Mouse (Mus musculus) liver, embryonic 14.5 days (tissue): ENCODE results near the gene Ghdc. TPM values are rescaled to one million over a fixed set of nuclear protein-coding genes. Genes with fewer than 3 reads are reported as not detected.

Experiments
- ATAC-seq: fragments of 200-750 bp; cut with Nextera tagmentation; 2 replicates; pipeline ENCODE4 v1.8.0; 2017; ENCODE audit warnings: moderate number of reproducible peaks, mild to moderate bottlenecking, moderate library complexity; ENCODE audit not compliant: insufficient read depth
- DNase-seq, 3 experiments: peaks; one replicate each; pipeline ENCODE4 v3.0.0-alpha.2; 2012 to 2013; ENCODE audit warnings: low read depth in 3 of 3, low spot score in 3 of 3
- H3K27ac ChIP-seq: fragments of 300-500 bp; sonication (generic); 2 replicates; pipeline ENCODE4 v1.5.1; 2014; ENCODE audit warnings: moderate library complexity, mild to moderate bottlenecking, control low read depth, inconsistent platforms
- H3K27me3 ChIP-seq: fragments of 300-500 bp; sonication (generic); 2 replicates; pipeline ENCODE4 v1.6.1; 2014; ENCODE audit warnings: mild to moderate bottlenecking, low read length, moderate library complexity; ENCODE audit not compliant: control insufficient read depth, insufficient read depth
- H3K36me3 ChIP-seq: fragments of 300-500 bp; sonication (generic); replicated peaks from 2 replicates; pipeline ENCODE4 v1.6.1; 2014; ENCODE audit warnings: low read depth; ENCODE audit not compliant: control insufficient read depth, insufficient read depth
- H3K4me1 ChIP-seq, 2 experiments: fragments of 200-500 bp in 1 of 2; fragments of 300-500 bp in 1 of 2; sonication (generic) in 1 of 2; replicated peaks; 2 replicates each; pipeline ENCODE4 v1.6.1; 2012 to 2014; ENCODE audit warnings: antibody characterized with exemption in 1 of 2, inconsistent platforms in 1 of 2, low read length in 1 of 2; ENCODE audit not compliant: control insufficient read depth in 2 of 2, insufficient read depth in 2 of 2
- H3K4me2 ChIP-seq: fragments of 300-500 bp; sonication (generic); 2 replicates; pipeline ENCODE4 v1.6.1; 2014; ENCODE audit warnings: low read depth, mild to moderate bottlenecking, control low read depth, moderate library complexity
- H3K4me3 ChIP-seq, 2 experiments: fragments of 200-500 bp in 1 of 2; fragments of 300-500 bp in 1 of 2; sonication (generic) in 1 of 2; 2 replicates each; pipeline ENCODE4 v1.5.1; 2012 to 2014; ENCODE audit warnings: low read depth in 2 of 2, low read length in 2 of 2, mild to moderate bottlenecking in 2 of 2, control low read depth in 1 of 2, inconsistent platforms in 1 of 2, moderate library complexity in 1 of 2; ENCODE audit not compliant: insufficient read depth in 1 of 2
- H3K9ac ChIP-seq: fragments of 300-500 bp; sonication (generic); replicated peaks from 2 replicates; pipeline ENCODE4 v1.6.1; 2014; ENCODE audit warnings: mild to moderate bottlenecking, control low read depth, moderate library complexity
- H3K9me3 ChIP-seq: fragments of 300-500 bp; sonication (generic); 2 replicates; pipeline ENCODE4 v1.6.1; 2016; ENCODE audit warnings: low read length, mixed read lengths; ENCODE audit not compliant: control insufficient read depth
- CTCF ChIP-seq: IDR thresholded peaks from 2 replicates; pipeline ENCODE4 v1.5.1; 2016; ENCODE audit warnings: antibody characterized with exemption, low read depth, control low read depth
- EP300 ChIP-seq: IDR thresholded peaks from 2 replicates; pipeline ENCODE4 v1.6.1; 2016; ENCODE audit warnings: antibody characterized with exemption, low read depth
- WGBS: fragments of 180-500 bp; shearing (Covaris S2); extraction: QIAGEN DNeasy Blood & Tissue Kit; methylation state at CpG from one replicate; pipeline ENCODE4 v1.1.7; 2014; ENCODE audit not compliant: insufficient replicate concordance; 5-methylcytosine and 5-hydroxymethylcytosine counted together
- polyA plus RNA-seq, 2 experiments: library from polyadenylated mRNA; depleted of rRNA in 1 of 2; stranded (reverse) in 1 of 2; unstranded in 1 of 2; fragments of >200 nt; fragmentation: Nextera tagmentation in 1 of 2; extraction: Ambion mirVana in 1 of 2; gene quantifications; 2 replicates each; pipeline versions ENCODE4 v1.2.1 to v1.2.3; 2012 to 2014

Gene Ghdc
- polyA plus RNA-seq, 2 experiments: 0.76 to 2.3 TPM

DNA sequence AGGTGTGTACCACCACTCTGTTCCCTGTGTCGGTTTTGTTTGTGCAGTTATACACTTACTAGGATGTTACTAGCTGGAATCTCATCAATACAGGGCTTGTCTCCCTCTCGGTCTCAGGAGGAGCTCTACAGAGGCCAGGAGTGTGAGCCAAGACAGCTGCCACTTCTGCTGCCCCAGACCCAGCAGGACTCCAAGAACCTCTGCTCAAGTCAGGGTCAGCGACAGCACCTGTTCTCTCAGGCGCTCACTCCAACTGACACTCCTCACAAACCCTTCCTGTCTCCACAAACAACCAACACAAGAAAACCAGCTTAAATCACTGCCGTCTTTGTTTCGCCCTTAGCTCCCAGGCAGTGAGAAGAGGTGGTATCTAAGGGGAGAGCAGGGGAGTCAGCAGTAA, 42.2 kb downstream of the Ghdc start:
- Histone ChIP-seq H3K4me1 (peaks cover 12 to 25% of the 10 kb centered on the region in 2 experiments), H3K4me2 (no peak overlapping the region), H3K4me3 (no peak overlapping the region), H3K27me3 (no peaks in the 10 kb centered on the region), H3K9ac (no peak overlapping the region), H3K36me3 (peaks cover 26% of the 10 kb centered on the region), H3K9me3 (no peaks in the 10 kb centered on the region), H3K27ac (no peak overlapping the region)
- 84% methylated on average over 6 of the region's 6 CpGs for WGBS
- ATAC-seq (no peak), DNase-seq (no peak)
- no peak for TF ChIP-seq EP300
- TF ChIP-seq CTCF: no peak

DNA sequence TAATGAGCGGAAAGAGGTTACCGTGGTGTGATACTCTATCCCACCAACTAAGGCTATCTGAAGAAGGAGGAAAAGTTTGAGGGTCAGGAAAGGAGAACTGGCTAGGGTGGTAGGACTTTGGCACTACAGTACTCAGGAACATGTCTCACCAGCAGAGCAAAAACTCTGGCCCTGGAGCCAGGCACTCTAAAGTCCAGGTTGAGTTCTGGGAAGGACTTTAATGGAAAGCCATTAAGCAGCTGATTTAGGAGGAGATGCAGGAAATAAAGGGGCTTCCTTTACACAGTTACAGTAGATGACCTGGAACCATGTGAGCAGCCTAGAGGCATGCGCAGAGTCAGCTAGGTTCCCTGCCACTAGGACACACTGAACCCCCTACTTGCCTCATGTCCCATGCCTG, 43.6 kb downstream of the Ghdc start:
- ATAC-seq (no peak), DNase-seq (no peak)
- Histone ChIP-seq H3K27ac (no peak overlapping the region), H3K4me1 (peaks cover 23 to 32% of the 10 kb centered on the region in 2 experiments), H3K36me3 (peaks cover 15% of the 10 kb centered on the region), H3K4me3 (no peak overlapping the region), H3K27me3 (no peaks in the 10 kb centered on the region), H3K4me2 (no peak overlapping the region), H3K9ac (no peak overlapping the region), H3K9me3 (no peaks in the 10 kb centered on the region)
- WGBS: 90% methylated on average over 3 of the region's 3 CpGs
- TF ChIP-seq CTCF: no peak
- no peak for TF ChIP-seq EP300

DNA sequence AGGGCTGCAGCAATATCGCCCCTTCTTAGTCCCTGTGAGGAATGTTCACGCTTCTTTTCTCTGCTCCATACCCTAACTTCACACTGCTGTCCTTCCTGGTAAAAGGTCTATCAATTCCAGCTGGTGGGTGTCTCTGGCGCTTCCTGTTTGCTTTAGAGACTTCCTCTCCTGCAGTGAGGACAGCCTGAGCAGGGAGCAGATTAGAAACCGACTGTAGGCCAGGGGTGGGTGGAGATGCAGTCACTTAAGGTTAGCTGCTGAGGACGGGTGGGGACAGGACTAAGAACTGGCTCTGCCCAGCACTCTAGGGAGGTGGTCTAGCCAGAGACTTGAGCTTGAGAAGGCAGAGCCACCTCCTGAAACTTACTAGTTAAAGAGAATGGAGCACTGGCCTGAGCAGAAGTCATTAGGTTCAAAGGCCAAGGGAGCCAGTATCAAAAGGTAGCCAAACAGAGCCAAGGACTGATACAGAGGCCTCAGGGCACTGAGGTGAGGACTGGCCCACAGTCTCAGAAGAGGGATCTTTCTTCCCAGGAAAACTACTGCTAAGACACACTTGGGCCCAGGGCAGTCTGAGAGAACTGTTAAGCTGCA, 45.7 kb downstream of the Ghdc start:
- Histone ChIP-seq H3K36me3 (peaks cover 11% of the 10 kb centered on the region), H3K4me1 (peaks cover 26 to 39% of the 10 kb centered on the region in 2 experiments), H3K4me2 (peak overlapping the region; percentile 19; the same call in 1 of the 2 replicates), H3K9ac (no peak overlapping the region), H3K9me3 (no peaks in the 10 kb centered on the region), H3K4me3 (no peak overlapping the region), H3K27me3 (no peaks in the 10 kb centered on the region), H3K27ac (peak overlapping the region; percentile 21)
- 15% methylated on average over 5 of the region's 5 CpGs for WGBS
- ATAC-seq: peak; percentile 47
- DNase-seq: no peak
- TF ChIP-seq CTCF (no peak), EP300 (no peak)

GRCm38 (mm10) chr11:100722493-100723028, 48.2 kb downstream of the Ghdc start:
- TF ChIP-seq EP300: no peak
- TF ChIP-seq CTCF: no peak
- Histone ChIP-seq H3K9ac (no peak overlapping the region), H3K36me3 (peaks cover 23% of the 10 kb centered on the region), H3K4me3 (no peak overlapping the region), H3K4me2 (peak overlapping the region; percentile 25), H3K4me1 (peaks cover 26 to 39% of the 10 kb centered on the region in 2 experiments), H3K9me3 (no peaks in the 10 kb centered on the region), H3K27me3 (no peaks in the 10 kb centered on the region), H3K27ac (peak overlapping the region; percentile 0)
- WGBS: 29% methylated on average over 2 of the region's 2 CpGs
- ATAC-seq: no peak
- no peak for DNase-seq

GRCm38 (mm10) chr11:100721776-100722492, 48.8 kb downstream of the Ghdc start:
- TF ChIP-seq CTCF (no peak), EP300 (no peak)
- Histone ChIP-seq H3K27ac (peak overlapping the region; percentile 0), H3K4me3 (no peak overlapping the region), H3K9ac (no peak overlapping the region; the same call in 1 of the 2 replicates), H3K36me3 (peaks cover 29% of the 10 kb centered on the region), H3K4me2 (peak overlapping the region; percentile 25), H3K9me3 (no peaks in the 10 kb centered on the region), H3K4me1 (peaks cover 26 to 39% of the 10 kb centered on the region in 2 experiments), H3K27me3 (no peaks in the 10 kb centered on the region)
- peak; percentile 57; the same call in 1 of the 2 replicates for ATAC-seq
- peak in 1 of 3 experiments; percentile 36 for DNase-seq
- WGBS: 11% methylated on average over 8 of the region's 8 CpGs
